Mouse (Mus musculus) olfactory bulb, adult 2 months (tissue): Measurements from ENCODE around the gene Atp2a3.

Source experiments
- CTCF ChIP-seq: fragments of 200-500 bp; IDR thresholded peaks from 2 replicates; pipeline ENCODE4 v1.5.1; 2012; ENCODE audit warnings: low read depth, mild to moderate bottlenecking, low read length, moderate library complexity; ENCODE audit not compliant: insufficient read depth
- POLR2A ChIP-seq: fragments of 200-500 bp; IDR thresholded peaks from 2 replicates; pipeline ENCODE4 v1.6.1; 2012; ENCODE audit warnings: mild to moderate bottlenecking, low read depth, low read length, moderate library complexity; ENCODE audit not compliant: insufficient read depth

- TF ChIP-seq CTCF: no peak
- no peak for TF ChIP-seq POLR2A
Observed at GRCm38 (mm10) chr11:72960723-72961071, 272 bp upstream of the Atp2a3 start.
